ENCODE assay signal across 25 mouse cellular contexts in genomic region chr1:91567269-91567668, GRCm38 (mm10).
"Had no signal": no experiment of that assay in that cellular context is flagged by ENCODE, and none has a peak within 500 bp of the region (broad histone marks: within the 10 kb centered on the region; RNA-seq: fewer than 3 reads in every experiment).

No protein-coding gene starts in this region.

- H3K4me3 ChIP-seq: gastrocnemius, adult 2 months; heart, adult 2 months; heart, embryonic 13.5 days; heart, embryonic 15.5 days; hindbrain, embryonic 10.5 days; hindbrain, embryonic 12.5 days; intestine, embryonic 15.5 days; layer of hippocampus, adult 2 months; left cerebral cortex, adult 2 months; limb, embryonic 10.5 days; limb, embryonic 12.5 days had no signal

- H3K27ac ChIP-seq: gastrocnemius, adult 2 months; heart, adult 2 months; heart, embryonic 13.5 days; heart, embryonic 15.5 days; hindbrain, embryonic 10.5 days; hindbrain, embryonic 12.5 days; hindbrain, embryonic 14.5 days; intestine, embryonic 15.5 days; layer of hippocampus, adult 2 months; left cerebral cortex, adult 2 months; limb, embryonic 10.5 days; limb, embryonic 12.5 days had no signal

- H3K9me3 ChIP-seq: heart, embryonic 13.5 days; heart, embryonic 15.5 days; hindbrain, embryonic 10.5 days; hindbrain, embryonic 12.5 days; intestine, embryonic 15.5 days; limb, embryonic 10.5 days; limb, embryonic 12.5 days had no signal

- H3K27me3 ChIP-seq: hindbrain, embryonic 12.5 days; intestine, embryonic 15.5 days; limb, embryonic 12.5 days had no signal

- H3K4me1 ChIP-seq: heart, embryonic 13.5 days; heart, embryonic 15.5 days; hindbrain, embryonic 10.5 days; hindbrain, embryonic 12.5 days; intestine, embryonic 15.5 days had no signal

- H3K9ac ChIP-seq: heart, embryonic 13.5 days; heart, embryonic 15.5 days; hindbrain, embryonic 12.5 days; hindbrain, embryonic 14.5 days; intestine, embryonic 15.5 days; limb, embryonic 12.5 days had no signal

- ATAC-seq: hindbrain, embryonic 16.5 days; inflammation-experienced regulatory T-cells, adult 6 months; intestine, embryonic 15.5 days; intestine, postnatal 0 days had no signal

- H3K4me2 ChIP-seq: heart, embryonic 11.5 days; heart, embryonic 13.5 days; heart, embryonic 15.5 days; hindbrain, embryonic 12.5 days; hindbrain, embryonic 14.5 days; intestine, embryonic 15.5 days; limb, embryonic 12.5 days; liver, embryonic 11.5 days had no signal

- DNase-seq: gastrocnemius, adult 2 months; gastrocnemius, postnatal 10 days; gastrocnemius, postnatal 25 days; heart, adult 2 months; heart, postnatal 4 days; kidney, adult 18-20 months; kidney, adult 8-10 months; kidney, postnatal 10 days; kidney, postnatal 4 days; liver had no signal

- H3K36me3 ChIP-seq: heart, embryonic 13.5 days; heart, embryonic 15.5 days; hindbrain, embryonic 10.5 days; hindbrain, embryonic 12.5 days; intestine, embryonic 15.5 days; limb, embryonic 10.5 days; limb, embryonic 12.5 days had no signal
